Mouse (Mus musculus) thymus, postnatal 10 days (tissue): ENCODE results near the gene Gm10563.
"Not testable (repeated sequence)": the region's sequence is repeated elsewhere in the genome, so short reads cannot be mapped to it uniquely, and the experiment has no call there.

Source experiments
- DNase-seq, 2 experiments: peaks; one replicate each; pipeline ENCODE4 v3.0.0; 2021; ENCODE audit warnings: low spot score in 2 of 2

Gm10563 gene

DNA sequence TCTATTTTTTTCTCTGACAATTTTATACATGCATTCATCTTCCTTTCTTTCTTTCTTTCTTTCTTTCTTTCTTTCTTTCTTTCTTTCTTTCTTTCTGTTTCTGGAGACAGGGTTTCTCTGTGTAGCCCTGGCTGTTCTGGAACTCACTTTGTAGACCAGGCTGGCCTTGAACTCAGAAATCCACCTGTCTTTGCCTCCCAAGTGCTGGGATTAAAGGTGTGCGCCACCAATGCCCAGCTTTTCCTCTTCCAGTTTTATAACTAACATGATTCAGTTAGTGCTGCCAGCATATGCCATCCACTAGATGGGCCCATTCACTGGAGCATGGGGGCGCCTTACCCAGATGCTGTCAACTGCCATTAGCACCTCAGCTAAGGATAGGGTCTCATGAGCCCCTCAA is at the start of gene Gm10563:
Gene Gm10563 (minus strand): TSS at position 101 of the 400 bp plus-strand sequence.
- DNase-seq = not testable (repeated sequence)

DNA sequence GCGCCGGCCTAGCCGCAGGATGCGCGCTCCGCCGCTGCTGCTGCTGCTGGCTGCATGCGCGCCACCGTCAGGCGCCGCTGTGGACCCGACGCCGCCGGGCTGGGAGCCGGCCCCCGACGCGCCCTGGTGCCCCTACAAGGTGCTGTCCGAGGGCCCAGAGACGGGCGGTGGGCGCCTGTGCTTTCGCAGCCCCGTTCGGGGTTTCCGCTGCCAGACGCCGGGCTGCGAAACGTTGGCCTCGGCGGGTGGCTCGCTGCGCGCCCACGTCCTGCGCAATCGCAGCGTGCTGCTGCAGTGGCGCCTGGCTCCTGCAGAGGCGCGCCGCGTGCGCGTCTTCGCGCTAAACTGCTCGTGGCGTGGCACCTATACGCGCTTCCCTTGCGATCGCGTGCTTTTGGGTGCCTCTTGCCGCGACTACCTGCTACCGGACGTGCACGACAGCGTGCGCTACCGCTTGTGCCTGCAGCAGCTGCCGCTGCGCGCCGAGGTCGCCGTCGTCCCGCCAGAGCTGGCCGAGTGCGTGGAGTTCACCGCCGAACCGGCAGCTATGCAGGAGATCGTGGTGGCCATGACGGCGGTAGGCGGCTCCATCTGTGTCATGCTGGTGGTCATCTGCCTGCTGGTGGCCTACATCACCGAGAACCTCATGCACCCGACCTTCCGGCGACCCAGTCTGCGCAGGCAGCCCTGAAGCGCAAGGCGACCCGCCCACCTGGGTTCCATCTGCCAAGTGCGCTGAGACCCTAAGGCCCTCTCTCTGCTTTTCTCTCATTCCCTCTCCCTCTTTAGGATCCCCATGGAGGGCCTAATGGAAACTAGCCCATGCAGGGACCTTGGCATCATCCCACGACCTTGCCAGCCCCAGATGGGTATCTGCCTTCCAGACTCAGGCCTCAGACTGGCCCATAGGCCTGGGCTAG is 49.5 kb upstream of the Gm10563 start:
- DNase-seq = peak; percentile 69 to 70

DNA sequence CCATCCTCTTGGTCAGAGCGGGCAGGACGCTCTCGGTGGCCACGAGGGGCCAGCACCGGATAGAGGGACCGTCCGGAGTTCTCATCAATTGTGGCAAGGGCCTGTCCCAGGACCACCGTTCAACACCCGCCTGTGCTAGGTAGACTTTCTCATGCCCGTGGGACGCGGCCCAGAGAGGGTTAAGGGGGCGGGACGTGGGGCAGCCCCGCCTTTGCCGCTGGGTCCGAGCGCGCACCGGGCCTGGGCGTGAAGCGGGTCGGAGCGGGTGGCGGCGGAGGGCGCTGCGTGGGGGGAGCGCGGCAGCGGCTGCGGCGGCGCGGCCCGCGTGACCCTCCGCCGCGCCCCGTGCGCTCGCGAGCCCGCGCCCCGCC is 48.9 kb upstream of the Gm10563 start, which contains the start of gene Fndc10:
Gene Fndc10 (plus strand): TSS at position 232 of the 371 bp plus-strand sequence.
- peak; percentile 46 to 56 for DNase-seq

DNA sequence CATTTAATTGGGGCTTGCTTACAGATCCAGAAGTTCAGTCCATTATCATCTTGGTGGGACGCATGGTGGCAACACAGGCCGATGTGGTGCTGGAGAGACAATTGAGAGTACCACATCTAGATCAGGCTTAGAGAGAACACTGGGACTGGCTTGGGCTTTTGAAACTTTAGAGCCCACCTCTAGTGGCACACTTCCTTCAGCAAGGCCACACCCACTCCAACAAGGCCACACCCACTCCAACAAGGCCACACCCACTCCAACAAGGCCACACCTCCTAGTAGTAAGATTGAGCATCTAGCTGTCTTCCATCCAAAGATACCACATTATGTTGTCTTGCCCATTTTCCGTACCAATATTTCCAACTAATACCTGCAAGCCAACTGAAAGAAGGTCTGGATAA is 47.2 kb upstream of the Gm10563 start:
- no peak for DNase-seq

DNA sequence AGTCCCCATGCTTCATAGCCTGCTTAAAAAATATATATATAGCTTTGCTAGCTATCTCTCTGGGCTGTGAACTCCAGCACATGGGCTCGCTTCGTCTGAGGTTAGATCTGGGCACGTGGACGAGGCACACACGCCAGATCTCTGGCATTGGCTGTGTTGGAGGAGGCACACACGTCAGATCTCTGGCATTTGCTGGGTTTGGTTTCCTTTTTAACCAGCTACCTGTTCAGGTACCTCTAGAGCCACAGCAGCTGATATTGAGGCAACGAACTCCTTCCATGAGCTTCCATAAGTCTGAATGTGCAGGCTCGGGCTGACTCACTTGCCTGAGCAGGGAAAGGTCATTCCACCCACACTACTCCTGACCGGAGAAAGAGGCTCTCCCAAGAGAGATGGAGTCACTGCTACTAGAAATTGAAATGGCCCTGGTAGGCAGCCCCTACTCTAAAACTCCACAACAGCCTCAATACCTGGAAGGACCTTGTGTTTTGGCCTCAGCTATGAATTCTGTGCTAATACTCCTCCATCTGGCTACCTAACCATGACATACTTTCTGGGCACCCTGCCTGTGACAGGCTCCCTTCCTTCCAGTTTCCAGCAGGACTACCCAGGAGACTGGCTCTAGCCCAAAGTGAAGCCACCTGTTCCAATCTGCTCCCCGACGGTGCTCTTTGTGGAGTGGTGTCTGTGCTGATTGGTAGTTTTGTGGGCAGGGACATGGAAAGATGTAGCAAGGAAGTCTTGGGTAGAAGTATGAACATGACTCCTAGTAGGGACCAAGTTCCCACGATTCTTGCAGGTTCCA is 45.6 kb upstream of the Gm10563 start:
- DNase-seq = no peak

DNA sequence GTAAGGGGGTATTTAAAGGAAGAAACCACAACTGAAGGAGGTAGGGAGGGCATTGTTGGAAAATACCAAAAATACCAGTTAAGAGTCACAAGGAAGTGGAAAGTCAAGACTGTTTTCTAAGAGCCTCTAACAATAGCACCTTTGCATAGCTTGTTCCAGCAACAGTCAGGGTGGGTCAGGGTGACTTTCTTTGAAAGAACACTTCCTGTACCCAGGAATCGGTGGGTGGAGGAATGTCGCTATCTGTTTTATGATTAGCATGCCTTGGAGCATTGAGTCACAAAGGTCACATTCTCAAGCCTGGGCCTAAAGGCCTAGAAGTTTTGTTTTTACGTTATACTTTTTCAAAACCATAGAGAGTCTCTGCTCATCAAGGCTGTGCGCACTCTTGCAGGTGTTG is 42.6 kb upstream of the Gm10563 start:
- not testable (repeated sequence) for DNase-seq

DNA sequence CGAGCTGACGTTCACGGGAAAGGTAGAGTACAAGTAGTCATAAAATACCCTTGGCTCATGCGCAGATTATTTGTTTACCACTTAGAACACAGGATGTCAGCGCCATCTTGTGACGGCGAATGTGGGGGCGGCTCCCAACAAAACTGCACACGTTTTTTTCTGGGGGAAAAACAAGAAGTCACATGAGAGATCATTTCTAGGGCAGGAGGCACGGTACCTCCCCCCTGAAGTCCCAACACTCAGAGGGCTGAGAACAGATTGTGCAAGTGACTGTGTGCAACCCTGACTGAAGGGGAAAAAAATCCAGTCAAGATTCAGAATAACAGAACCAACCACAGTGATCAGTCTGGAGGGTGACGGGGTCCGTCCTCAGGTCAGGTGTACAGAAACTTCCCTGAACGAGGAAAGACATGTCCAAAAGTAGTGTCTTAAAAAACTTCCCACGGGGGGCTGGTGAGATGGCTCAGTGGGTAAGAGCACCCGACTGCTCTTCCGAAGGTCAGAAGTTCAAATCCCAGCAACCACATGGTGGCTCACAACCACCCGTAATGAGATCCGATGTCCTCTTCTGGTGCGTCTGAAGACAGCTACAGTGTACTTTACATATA is 38.6 kb upstream of the Gm10563 start:
- DNase-seq = not testable (repeated sequence)

DNA sequence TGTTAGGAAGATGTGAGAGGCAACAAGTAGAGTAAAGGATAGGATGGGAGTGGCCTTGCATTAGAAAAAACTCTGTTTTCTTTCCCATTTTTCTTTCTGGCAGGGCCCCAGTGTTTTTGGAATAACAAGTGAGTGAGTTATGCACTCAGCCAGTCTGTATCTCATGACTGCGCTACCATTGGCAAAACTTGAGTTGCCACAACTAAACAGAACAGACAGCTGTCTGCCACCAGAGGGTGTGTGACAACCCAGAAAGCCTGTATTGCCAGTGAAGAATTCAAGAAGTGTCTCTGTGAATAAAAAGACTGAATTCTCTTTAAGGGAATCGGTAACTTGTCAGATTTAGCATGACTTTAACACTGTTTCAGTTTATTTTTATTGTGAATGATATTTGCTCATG is 30.8 kb upstream of the Gm10563 start:
- no peak for DNase-seq

DNA sequence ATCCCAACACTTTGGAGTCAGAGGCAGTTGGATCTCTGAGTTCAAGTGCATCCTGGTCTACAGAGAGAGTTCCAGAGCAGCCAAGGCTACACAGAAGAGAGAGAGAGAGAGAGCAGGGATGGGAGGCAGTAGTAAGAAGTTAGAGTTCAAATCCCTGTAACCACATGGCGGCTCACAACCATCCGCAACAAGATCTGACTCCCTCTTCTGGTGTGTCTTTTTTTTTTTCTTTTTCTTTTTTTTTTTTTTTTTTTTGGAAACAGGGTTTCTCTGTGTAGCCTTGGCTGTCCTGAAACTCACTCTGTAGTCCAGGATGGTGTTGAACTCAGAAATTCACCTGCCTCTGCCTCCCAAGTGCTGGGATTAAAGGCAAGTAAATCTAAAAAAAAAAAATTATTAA is 26.9 kb upstream of the Gm10563 start:
- DNase-seq = no peak

DNA sequence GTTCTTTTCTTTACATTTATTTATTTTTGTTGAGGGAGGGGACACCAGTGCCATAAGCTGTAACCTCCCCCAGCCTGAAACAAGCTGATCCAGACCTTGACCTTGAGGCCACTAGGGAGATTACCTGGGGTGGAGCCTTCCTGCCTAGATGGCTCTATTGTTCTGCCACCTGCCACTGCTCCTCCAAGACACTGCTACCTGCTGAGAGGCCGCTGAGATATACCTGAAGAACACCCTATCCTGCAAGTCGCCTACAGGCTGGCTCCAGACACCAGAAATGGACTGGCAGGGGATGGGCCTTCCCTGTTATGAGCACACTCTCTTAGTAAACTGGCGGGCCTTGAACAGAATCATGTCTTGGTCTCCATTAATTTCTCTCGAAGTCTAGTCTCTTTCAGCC is 25.0 kb upstream of the Gm10563 start:
- DNase-seq = not testable (repeated sequence)

DNA sequence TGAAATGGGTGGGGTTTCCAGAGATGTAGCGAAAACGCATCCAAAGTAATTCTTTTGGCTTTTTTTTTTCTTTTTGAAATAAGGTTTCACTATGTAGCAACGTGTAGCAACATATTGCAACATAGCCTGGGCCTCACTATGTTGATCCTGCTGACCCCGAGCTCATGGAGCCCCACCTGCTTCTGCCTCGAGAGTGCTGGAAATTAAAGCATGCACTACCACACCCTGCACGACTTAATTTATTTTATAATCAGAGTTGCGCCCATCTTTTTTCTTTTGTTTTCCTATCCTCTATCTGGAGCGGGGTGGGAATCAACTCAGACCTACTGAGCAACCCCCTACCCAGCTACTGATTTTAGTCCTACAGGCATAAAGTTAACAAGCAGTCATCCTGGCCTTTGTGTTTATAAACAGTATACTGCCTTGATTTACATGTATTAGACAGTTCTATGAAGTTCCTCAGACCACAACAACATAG is 24.4 kb upstream of the Gm10563 start:
- no peak for DNase-seq

DNA sequence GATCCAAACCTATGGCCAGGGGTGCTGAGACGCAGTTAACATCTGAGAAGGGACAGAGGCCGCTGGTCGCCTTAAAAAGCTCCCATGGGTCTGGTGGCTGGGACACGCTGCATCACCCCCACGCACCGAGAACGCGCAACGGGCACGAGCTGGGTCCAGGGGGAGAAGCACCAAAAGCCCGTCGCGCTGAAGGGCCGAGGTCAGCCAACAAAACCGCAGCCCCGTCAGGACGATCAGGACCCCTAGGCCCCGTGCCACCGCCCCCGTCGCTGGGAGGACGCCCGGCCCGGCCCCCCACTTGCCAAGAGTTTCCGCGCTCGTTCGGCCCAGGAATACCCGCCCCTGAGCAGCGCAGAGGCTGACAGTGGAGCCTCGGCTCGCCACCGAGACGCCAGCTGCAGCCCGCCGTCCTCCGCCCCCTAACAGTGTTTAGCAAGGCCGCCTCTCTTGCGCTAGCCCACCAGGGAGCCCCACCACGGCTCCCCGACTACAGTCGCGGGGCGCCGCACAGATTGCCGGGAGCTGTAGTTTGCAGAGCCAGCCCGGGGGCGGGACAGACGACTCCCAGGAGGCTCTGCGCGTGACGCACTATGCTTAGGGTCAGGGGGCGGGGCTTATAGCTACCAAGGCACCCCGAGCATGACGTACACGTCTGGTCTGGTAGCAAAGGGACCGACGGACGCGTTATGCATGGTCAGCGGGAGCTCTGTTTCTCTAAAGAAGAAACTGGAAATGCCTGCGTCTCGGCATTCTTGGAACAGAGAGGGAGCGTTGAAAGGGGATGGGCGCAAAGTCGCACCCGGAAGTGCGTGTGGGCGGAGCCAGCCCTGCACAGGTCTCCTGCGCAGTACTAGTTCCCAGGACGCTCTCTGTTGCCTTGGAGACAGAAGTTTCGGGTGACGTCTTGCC is 23.7 kb upstream of the Gm10563 start, which contains the start of gene Mib2:
Gene Mib2 (minus strand): TSS at position 510 of the 909 bp plus-strand sequence.
- peak; percentile 96 to 97 for DNase-seq

DNA sequence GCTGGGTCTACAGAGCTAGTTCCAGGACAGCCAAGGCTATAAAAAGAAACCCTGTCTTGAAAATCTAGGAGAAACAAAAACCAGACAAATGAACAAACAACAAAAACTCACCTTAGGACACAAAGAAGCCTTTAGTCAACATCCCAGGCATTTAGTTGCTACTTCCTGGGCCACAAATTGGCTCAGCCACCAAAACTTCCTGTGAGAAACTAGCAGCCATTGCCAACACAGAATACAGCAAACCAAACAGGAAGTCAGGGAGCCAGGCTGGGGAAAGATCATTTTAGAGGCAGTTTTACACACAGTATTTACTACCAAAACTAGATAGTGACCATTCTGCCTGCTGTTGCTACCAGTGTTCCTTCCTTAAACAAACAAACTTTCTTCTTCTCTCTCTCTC is 21.7 kb upstream of the Gm10563 start:
- DNase-seq = no peak

DNA sequence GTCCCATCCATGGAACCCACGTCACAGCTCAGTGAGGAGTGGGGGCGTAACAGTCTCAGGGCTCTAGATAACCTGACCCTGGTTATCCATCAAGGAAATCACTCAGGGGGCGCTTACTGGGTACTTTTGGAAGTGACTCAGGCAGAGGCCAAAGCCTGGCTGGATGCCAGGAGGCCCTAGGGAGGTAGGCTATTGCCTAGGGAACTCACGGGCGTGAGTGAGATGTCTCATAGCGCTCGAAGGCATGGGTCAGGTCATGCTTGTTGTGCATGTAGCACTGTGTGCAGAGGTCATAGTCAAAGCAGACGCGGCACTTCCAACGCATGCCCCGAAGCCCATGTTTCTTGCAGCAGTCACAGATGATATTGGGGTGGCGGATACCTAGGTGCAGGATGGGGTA is 15.4 kb upstream of the Gm10563 start:
- DNase-seq = no peak

DNA sequence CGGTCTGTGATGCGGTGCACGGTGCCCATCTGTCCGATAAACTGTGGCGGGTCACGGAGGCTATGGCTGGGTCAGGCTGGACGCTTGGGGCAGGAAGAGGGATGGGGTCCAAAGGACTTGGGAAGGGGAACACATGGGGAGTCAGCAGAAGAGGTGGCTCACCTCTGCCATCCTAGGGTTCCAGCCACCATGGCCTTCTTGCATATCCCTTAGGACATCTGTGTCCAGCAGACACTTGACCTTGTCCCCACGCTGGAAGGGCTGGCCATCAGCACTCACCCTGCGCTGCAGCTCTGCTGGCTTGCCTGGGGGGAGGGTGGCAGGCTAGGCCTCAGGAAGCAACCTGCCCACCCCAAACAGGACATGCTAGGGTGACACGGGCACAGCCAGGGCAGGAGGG is 13.8 kb upstream of the Gm10563 start:
- no peak for DNase-seq

DNA sequence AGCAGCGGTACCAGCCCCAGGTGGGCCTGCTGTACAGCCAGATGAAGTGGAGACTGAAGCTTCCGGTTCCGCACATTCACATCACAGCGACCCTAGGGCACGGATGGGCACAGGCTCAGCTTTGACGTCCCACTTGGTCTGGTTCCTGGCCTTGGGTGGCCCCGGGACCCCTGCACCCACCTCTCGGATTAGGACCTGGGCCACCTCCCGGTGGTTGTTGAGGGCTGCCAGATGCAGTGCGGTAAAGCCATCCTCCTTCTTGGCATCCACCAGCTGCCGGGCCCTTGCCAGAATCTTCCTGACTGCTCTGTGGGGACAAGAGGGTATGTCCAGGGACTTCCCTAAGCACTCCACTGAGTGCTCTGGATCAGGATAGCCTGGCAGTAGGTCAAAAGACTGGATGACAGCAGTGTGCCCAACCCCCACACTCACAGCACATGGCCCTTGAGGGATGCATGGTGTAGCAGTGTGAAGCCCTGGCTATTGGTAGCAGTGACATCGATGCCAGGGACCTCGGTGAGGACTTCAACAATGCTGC is 11.1 kb upstream of the Gm10563 start:
- DNase-seq = no peak

DNA sequence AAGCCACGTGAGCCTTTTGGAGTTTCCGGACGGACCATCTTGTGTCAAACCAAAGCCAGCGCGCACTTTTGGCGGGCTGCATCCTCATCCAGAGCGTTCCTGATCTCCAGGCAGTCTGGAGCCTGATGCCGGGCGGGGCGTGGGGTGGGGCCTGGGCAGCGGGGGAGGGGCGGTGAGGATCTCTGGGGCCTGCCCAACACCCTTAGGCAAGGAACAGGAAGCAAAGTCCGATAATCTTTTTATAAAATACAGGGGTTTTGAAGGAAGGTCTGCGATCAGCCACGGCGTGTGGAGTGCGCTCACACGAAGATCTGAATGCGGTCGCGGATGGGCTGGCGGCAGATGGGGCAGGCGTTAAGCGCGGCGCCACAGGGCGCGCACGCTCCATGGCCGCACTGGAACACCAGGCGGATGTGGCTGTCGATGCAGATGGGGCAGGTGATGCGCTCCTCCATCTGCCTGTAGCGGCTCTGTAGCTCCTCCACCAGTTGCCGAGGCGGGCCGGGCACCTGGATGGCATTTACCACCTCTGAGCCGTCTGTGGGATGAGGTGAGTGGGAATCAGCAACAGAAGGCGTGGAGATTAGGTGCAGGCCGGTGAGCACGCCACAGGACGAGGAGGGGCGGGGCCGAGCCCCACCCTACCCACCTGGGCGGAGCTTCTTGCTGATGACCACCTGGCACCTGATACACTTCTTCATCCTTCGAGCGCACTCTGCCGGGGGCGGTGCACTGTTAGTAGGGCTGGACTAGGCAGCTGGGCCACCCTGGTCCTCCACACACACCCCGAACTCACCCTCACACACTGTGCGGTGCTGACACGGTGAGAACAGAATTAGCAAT is 9.5 kb upstream of the Gm10563 start:
- peak; percentile 48 to 58 for DNase-seq

DNA sequence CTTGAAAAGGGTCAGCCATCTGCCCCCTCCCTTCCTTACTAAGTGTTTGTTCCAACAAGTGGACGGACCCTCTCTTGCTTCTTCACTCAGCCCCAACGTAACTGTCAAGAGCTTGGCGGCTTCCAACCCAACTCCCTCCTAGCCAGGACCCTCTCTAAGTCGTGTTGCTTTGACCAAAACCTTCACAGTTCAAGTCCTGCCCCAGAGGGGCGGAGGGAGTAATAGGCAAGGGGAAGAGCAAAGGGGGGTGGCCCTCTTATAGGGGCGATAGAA is 8.9 kb upstream of the Gm10563 start:
- no peak for DNase-seq

DNA sequence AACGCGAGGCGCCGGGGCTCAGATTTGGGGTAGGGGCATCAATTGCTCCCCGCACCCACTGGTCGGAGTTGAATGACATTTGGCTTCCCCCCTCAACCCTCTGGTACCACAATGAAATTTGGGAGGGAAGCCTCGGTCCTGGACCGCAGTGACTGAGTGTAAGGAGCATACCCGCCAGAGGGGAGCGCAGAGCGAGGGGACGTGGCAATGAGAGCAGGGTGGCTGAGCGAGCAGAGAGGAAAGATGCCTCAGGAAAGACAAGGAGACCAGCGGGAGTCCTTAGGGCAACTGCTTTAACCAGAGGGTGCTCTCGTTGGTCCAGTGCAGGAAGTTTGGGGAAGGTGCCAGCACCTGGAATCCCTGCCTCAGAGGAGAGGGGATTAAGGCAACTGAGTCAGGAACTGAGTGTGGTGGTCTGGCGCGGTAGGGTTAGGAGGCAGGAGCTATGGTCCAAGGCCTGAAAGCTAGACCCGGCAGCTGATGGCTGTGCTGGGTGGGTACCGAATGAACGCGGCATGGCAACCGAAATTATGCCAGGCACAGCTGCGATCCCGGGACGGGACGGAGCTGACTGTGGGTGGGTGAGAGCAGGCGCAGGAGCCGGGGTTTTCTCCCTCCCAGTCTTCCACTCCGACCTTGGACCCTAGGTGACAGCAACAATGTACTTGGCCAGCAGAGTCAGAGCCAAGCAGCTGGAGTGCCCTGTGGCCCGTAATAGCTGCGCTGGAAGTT is 8.4 kb upstream of the Gm10563 start:
- no peak for DNase-seq
